Mouse (Mus musculus) thymus, postnatal 4 days (tissue): ENCODE data around the gene Pdlim3.
A peak's percentile ranks its signal among the peaks of the same experiment; 100 is the strongest.

ENCODE experiments used
- DNase-seq: peaks from one replicate; pipeline ENCODE4 v3.0.0; 2021

Gene Pdlim3

GRCm38 (mm10) chr8:45905591-45906250 is 20.5 kb downstream of the Pdlim3 start:
- DNase-seq: no peak

GRCm38 (mm10) chr8:45906251-45906619 is 21.0 kb downstream of the Pdlim3 start:
- DNase-seq: no peak

GRCm38 (mm10) chr8:45913707-45914106 is 28.4 kb downstream of the Pdlim3 start:
- DNase-seq: no peak

DNA sequence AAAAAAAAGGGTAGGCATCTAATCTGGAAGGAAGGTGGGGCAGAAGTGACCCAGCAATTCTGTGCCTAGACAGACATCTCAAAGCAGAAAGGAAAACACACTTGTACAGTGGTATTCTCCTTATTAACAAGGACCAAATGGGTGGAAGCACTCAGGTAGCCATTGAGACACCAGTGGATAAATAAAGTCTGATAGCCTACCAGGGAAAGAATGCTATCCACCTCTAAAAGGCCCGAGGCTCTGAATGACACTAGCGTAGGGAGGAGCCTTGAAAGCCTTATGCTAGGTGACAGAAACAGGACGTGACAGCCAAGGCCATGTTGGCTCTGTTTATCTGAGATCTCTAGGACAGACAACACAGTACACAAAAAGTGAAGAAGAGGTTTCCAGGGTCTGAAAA is 31.2 kb downstream of the Pdlim3 start:
- no peak for DNase-seq

DNA sequence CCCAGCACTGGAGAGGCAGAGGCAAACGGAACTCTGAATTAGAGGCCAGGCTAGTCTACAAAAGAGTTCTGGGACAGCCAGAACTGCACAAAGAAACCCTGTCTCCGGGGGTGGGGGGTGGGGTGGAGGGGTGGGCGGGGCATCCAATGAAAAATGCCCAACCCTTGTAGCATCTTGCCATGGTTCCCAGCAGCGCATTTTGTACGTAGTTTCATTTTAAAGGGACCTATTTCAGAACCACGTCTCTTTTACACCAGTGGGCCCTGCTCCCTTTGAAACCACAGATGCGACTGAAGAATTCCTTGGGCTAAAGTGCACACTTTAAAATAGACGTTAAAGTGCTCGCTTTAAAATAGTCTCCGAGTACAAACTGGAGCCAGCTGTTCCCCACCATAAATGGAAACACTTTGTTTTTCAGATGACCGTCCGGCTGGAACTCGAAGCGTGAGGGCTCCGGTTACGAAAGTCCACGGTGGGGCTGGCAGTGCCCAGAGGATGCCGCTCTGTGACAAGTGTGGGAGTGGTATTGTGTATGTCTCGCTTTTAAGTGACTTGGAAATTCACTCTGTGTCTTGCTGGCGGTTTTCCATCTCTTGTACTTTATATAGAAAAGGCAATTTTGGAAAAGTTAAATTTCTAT is 31.9 kb downstream of the Pdlim3 start:
- DNase-seq: no peak

DNA sequence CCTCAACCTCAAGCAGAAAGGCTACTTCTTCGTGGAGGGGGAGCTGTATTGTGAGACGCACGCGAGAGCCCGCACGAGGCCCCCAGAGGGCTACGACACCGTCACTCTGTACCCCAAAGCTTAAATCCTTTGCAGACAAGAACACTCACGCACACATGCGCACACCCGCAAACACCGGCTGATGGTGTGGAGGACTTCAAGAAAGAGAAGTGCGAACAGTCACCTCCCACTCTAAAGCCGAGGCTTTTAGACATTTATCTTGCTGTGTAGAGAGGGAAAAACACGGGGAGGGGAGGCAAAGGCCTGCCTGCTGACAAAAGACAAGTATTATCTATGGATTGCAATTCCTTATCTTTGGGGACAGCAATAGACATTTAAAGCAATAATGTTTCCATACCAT is 33.6 kb downstream of the Pdlim3 start:
- DNase-seq: no peak

- no peak for DNase-seq
Observed at GRCm38 (mm10) chr8:45920392-45920791, 35.1 kb downstream of the Pdlim3 start.

DNA sequence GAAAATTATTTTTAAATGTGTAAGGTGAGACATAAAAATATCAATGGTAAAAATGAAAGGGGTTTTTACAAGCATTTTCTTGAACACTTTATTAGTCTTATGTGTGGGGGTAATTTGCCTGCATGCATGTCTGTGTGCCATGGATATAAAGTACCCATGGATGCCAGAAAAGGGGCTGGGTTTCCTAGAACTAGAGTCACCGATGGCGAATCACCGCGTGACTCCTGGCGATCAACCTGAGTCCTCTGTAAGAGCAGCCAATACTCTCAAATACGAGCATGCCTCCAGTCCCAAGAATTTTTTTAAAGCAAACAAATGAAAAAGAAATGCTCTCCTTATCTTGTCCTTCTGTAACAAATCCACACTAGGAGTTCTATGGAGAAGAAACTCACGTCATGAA is 36.9 kb downstream of the Pdlim3 start:
- DNase-seq: no peak

DNA sequence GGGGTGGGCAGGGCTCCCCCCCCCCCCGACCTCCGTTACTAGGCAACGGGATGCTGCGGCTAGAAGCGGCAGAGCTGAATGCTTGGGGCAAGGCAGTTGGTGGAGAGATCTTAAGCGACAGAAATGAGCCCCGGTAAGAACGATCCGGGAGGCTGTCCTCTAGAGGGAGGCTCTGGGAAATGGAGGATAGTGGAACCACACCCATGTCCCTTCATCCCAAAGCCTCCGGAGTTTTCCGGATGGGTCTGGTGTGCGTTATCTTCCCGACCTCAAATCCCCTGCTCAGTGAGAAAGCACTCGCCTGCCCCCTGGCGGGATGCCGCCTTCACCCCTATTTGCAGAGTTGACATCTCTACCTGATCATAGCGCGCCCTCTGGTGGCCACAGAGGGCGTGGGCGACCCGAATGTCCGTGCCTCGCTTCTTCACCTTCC is 49.3 kb downstream of the Pdlim3 start, which contains the start of gene Ccdc110:
TSS of gene Ccdc110 (plus strand) at position 38 of the 433 bp plus-strand sequence.
- peak; percentile 99 for DNase-seq

DNA sequence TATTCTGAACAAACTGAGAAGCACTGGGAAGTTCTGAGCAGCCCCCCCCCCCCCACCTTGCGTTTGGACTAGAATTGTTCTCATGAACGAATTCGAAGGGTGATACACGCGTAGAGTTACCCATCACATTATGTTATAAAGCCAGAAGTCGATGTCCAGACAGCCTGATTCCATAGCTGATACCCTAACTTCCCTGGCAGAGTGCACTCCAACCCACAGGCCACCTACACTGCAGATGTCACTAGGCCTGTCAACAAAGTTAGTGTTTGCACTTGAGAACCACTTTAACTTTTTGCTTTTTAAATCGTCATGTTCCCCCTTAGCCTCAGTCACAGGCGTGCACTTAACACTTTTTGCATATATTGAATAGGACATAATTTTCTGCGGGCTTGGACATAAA is 51.7 kb downstream of the Pdlim3 start:
- no peak for DNase-seq

- DNase-seq: no peak
Observed at GRCm38 (mm10) chr8:45946283-45946682, 61.0 kb downstream of the Pdlim3 start.

DNA sequence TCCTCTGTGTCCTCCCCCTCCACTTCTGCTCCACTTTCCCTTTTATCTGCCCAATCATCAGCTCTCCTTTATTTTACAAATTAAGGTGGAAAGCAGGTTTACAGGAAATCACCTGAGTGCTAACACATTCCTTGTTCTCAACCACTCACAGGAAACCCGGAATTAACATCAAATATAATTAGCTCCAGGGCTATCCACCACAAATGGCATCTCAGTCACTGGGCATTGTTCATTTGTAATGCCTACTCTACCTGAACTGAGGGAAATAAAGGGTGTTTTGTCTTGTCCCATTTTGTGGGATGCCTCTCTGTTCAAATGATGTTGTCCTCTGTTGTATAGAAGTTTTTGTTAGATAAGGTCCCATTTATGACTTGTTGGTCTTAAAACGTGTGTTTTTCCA is 65.4 kb downstream of the Pdlim3 start:
- no peak for DNase-seq
